Mouse (Mus musculus): ENCODE measurements at regions not wholly inside any gene's neighbourhood (a gene's known extent, or its start where the extent isn't known, plus 50 kb on each side); places are given as distances from the start of the nearest gene placed in this dataset.

- peak; percentile 61 to 62 for DNase-seq (ENCODE audit: inconsistent age in 2 of 2, low spot score in 1 of 2)
These were observed 53.4 kb upstream of the Jun start for GRCm38 (mm10) chr4:95105424-95105823.

GRCm38 (mm10) chr4:95105926-95106622 lies 54.1 kb upstream of the Jun start:
- peak; percentile 69 to 84 for DNase-seq (ENCODE audit: inconsistent age in 2 of 2, low spot score in 1 of 2)

- peak in 1 of 2 experiments; percentile 24 for DNase-seq (ENCODE audit: inconsistent age in 2 of 2, low spot score in 1 of 2)
These were observed 55.1 kb upstream of the Jun start for GRCm38 (mm10) chr4:95106881-95107665.

GRCm38 (mm10) chr4:95108811-95109210 lies 56.8 kb upstream of the Jun start:
- no peak for DNase-seq (ENCODE audit: inconsistent age in 2 of 2, low spot score in 1 of 2)

GRCm38 (mm10) chr4:95110828-95111227 lies 58.8 kb upstream of the Jun start:
- DNase-seq (ENCODE audit: inconsistent age in 2 of 2, low spot score in 1 of 2) = no peak

- DNase-seq (ENCODE audit: inconsistent age in 2 of 2, low spot score in 1 of 2) = peak in 1 of 2 experiments; percentile 38
These were observed 65.2 kb upstream of the Jun start for GRCm38 (mm10) chr4:95117158-95117681.

GRCm38 (mm10) chr4:95120876-95121275 lies 68.9 kb upstream of the Jun start:
- DNase-seq (ENCODE audit: inconsistent age in 2 of 2, low spot score in 1 of 2) = no peak

- no peak for DNase-seq (ENCODE audit: inconsistent age in 2 of 2, low spot score in 1 of 2)
These were observed 73.3 kb upstream of the Jun start for GRCm38 (mm10) chr4:95125346-95125745.

- DNase-seq (ENCODE audit: inconsistent age in 2 of 2, low spot score in 1 of 2) = no peak
These were observed 75.9 kb upstream of the Jun start for GRCm38 (mm10) chr4:95127970-95128369.

- no peak for DNase-seq (ENCODE audit: inconsistent age in 2 of 2, low spot score in 1 of 2)
These were observed 81.8 kb upstream of the Jun start for GRCm38 (mm10) chr4:95133815-95134214.

- no peak for DNase-seq (ENCODE audit: inconsistent age in 2 of 2, low spot score in 1 of 2)
These were observed 82.6 kb upstream of the Jun start for GRCm38 (mm10) chr4:95134611-95135010.

- peak; percentile 57 to 79 for DNase-seq (ENCODE audit: inconsistent age in 2 of 2, low spot score in 1 of 2)
These were observed 85.6 kb upstream of the Jun start for GRCm38 (mm10) chr4:95137413-95138143.

GRCm38 (mm10) chr4:95138676-95139075 lies 86.7 kb upstream of the Jun start:
- no peak for DNase-seq (ENCODE audit: inconsistent age in 2 of 2, low spot score in 1 of 2)

- no peak for DNase-seq (ENCODE audit: inconsistent age in 2 of 2, low spot score in 1 of 2)
These were observed 89.2 kb upstream of the Jun start for GRCm38 (mm10) chr4:95141253-95141652.

- no peak for DNase-seq (ENCODE audit: inconsistent age in 2 of 2, low spot score in 1 of 2)
These were observed 91.1 kb upstream of the Jun start for GRCm38 (mm10) chr4:95143130-95143529.

- no peak for DNase-seq (ENCODE audit: inconsistent age in 2 of 2, low spot score in 1 of 2)
These were observed 91.6 kb upstream of the Jun start for GRCm38 (mm10) chr4:95143668-95144067.

GRCm38 (mm10) chr4:95144440-95144839 lies 92.4 kb upstream of the Jun start:
- no peak for DNase-seq (ENCODE audit: inconsistent age in 2 of 2, low spot score in 1 of 2)

GRCm38 (mm10) chr4:95146268-95146667 lies 94.2 kb upstream of the Jun start:
- no peak for DNase-seq (ENCODE audit: inconsistent age in 2 of 2, low spot score in 1 of 2)

- DNase-seq (ENCODE audit: inconsistent age in 2 of 2, low spot score in 1 of 2) = no peak
These were observed 96.6 kb upstream of the Jun start for GRCm38 (mm10) chr4:95148665-95149064.

- DNase-seq (ENCODE audit: inconsistent age in 2 of 2, low spot score in 1 of 2) = peak in 1 of 2 experiments; percentile 53
These were observed 99.7 kb upstream of the Jun start for GRCm38 (mm10) chr4:95151678-95152077.

GRCm38 (mm10) chr4:95152431-95153115 lies 100.6 kb upstream of the Jun start:
- peak in 1 of 2 experiments; percentile 26 for DNase-seq (ENCODE audit: inconsistent age in 2 of 2, low spot score in 1 of 2)

Data from adrenal gland, adult (tissue).